Mouse (Mus musculus) fat pad, adult 2 months (tissue): Measurements from ENCODE around the gene Mpig6b.

Source experiments
- DNase-seq: peaks from one replicate; pipeline ENCODE4 v3.0.0-alpha.2; 2011; ENCODE audit warnings: low read depth, low spot score; ENCODE audit errors: extremely low read depth

Mpig6b gene

GRCm38 (mm10) chr17:35066084-35066483 is at the start of gene Mpig6b:
Gene Mpig6b, minus strand, starts transcription at chr17:35066184.
- DNase-seq = no peak

- no peak for DNase-seq
These were observed 49.3 kb upstream of the Mpig6b start, which contains the start of gene Ly6g5b for GRCm38 (mm10) chr17:35115046-35116019. Gene Ly6g5b, minus strand, starts transcription at chr17:35115428.

DNA sequence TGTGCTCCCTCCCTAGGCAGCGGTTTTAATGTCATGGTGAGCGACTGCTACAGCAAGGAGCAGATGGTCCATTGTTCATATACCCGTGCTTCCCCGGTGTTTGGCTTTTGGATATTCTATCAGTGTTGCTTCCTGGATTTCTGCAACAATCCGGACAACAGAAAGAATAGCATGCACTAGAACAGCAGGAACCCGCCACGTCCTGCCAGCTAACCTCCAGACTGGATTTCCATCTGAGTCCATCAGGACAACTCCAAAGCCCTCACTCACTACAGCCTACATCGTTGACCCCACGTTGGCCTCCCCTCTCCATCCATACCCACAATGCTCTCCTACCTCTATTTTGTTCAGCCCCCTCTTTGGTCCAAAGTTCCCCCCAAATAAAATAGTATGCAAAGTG is 45.8 kb upstream of the Mpig6b start:
- DNase-seq = no peak

DNA sequence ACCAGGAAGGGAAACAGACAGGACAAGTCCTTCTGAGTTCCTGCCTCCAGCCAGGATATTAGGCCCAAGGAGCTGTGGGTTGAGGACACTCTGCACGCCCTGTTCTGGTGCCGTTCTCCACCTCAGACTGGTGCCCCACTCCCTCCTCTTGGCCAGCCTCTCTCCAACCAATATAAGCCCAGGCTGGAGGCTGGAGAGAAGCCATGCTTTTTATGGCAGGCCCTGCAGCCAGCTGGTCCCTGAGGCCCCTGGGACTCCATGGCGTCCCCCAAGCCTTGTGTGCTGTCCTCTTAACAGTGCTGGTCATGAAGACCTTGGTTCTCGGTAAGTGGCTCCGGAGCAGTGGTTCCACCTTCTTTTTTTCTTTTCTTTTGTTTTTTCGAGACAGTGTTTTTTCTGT is 42.1 kb upstream of the Mpig6b start, which contains the start of gene Ly6g5c:
TSS of gene Ly6g5c (plus strand) at position 183 of the 400 bp plus-strand sequence.
- DNase-seq = no peak

- no peak for DNase-seq
These were observed 40.5 kb upstream of the Mpig6b start for GRCm38 (mm10) chr17:35106522-35106921.

- DNase-seq = no peak
These were observed 39.9 kb upstream of the Mpig6b start for GRCm38 (mm10) chr17:35105740-35106389.

GRCm38 (mm10) chr17:35104754-35105153 is 38.8 kb upstream of the Mpig6b start:
- DNase-seq = no peak

GRCm38 (mm10) chr17:35104079-35104478 is 38.1 kb upstream of the Mpig6b start:
- DNase-seq = no peak

GRCm38 (mm10) chr17:35103221-35103690 is 37.3 kb upstream of the Mpig6b start:
- no peak for DNase-seq

GRCm38 (mm10) chr17:35102299-35102698 is 36.3 kb upstream of the Mpig6b start:
- DNase-seq = no peak

- no peak for DNase-seq
These were observed 35.2 kb upstream of the Mpig6b start for GRCm38 (mm10) chr17:35101161-35101560.

DNA sequence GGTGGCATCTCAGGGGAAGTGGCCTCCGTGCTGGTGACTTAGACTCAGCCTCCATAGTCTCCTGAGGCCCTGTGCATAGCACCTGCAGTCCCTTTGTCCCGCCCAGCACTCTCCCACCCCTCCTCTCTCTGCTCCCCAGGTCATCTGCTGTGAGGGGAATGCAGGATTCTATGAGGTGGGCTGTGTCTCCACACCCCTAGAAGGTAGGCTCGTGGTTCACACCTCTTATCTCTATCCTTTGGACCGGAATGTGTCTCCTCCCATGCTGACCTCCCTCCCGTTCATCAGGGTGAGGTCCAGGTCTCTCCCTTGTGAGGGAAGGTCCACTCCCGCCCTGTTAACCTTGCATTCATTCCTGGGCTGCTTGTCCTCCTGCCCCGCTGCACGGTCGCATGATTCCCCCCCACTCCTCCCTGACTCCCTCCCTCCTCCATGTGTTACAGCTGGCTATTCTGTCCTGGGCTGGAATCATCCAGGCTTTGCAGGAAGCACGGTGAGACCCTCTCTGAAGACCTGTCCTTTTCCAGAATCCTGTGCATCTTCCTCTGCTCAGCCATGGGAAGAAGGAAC is 34.3 kb upstream of the Mpig6b start:
- DNase-seq = no peak

- DNase-seq = no peak
These were observed 31.2 kb upstream of the Mpig6b start for GRCm38 (mm10) chr17:35097164-35097655.

DNA sequence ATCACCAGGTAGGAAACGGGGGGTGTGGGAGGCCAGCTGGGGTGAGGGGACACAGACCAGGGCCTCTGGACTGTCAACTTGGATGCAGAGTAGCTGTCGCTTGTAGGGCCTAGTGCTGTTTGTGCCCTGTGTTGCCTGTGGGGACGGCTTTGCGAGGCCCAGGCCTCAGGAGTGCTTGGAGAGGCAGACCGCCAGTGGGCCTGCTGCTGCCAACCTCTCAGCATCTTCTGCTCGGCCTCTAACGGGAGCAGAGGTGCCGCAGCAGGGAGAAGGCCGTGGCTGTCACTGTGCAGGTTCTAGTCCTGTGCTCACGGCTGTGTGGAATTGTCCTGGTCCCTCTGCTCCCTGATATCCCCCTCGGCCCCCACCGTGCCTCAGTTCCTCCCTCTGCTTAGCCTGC is 30.6 kb upstream of the Mpig6b start:
- DNase-seq = no peak

DNA sequence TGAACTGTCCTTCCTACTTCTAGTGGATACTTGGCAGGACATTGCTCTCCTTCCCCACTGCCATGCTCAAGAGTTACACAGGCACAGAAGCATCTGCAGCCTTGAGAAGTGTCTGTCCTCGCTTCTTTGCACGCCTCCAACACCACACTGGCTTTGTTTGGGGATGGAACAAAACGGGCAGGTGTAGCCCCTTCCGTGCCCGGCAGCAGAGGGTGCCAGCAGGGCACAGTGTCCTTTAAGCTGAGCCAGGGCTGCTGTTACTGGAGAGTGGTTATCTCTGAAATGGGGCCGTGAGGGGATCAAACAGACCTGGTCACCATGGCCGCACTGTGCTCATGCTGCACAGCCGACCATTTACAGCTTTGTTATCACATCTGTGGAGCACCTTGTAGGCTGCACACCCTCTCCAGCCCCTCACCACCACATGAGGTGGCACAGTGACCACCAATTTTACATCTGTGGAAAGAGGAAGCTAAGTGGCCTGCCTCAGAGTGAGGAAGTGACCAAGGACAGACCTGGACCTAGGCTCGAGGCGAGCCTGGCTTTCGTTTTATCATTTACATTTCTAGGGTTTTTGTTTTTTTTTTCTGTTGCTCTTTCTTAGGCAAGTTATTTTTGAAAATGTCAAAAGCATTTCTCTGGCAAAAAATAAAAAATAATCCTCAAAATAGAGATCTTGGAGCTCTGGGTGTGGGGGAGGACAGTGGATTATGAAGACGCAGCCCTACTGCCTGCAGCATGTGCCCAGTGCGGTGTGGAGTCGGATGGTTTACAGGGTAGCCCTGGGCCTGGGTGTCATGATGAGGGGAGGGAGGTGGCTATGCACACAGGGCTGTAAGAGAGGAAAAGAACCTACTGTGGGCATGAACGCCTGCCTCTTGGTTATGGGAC is 28.7 kb upstream of the Mpig6b start:
- DNase-seq = no peak

- no peak for DNase-seq
These were observed 26.6 kb upstream of the Mpig6b start for GRCm38 (mm10) chr17:35092403-35093198.

GRCm38 (mm10) chr17:35090166-35090932 is 24.4 kb upstream of the Mpig6b start:
- no peak for DNase-seq

- DNase-seq = no peak
These were observed 23.1 kb upstream of the Mpig6b start, which contains the start of gene Abhd16a for GRCm38 (mm10) chr17:35088825-35089644. Gene Abhd16a, plus strand, starts transcription at chr17:35089263.
